Mouse (Mus musculus) liver, adult 2 months (tissue): ENCODE measurements around the gene Fgfr2. TPM values are rescaled to one million over a fixed set of nuclear protein-coding genes. Genes with fewer than 3 reads are reported as not detected.

Experiments used
- DNase-seq: peaks from one replicate; pipeline ENCODE4 v3.0.0-alpha.2; 2011; ENCODE audit warnings: low read depth, low spot score; ENCODE audit errors: extremely low read depth
- H3K27ac ChIP-seq: fragments of 200-500 bp; replicated peaks from 2 replicates; pipeline ENCODE4 v1.5.1; 2012; ENCODE audit warnings: low read depth, mild to moderate bottlenecking, control low read depth, inconsistent platforms, low read length; ENCODE audit not compliant: insufficient read depth
- H3K27me3 ChIP-seq: fragments of 200-500 bp; 2 replicates; pipeline ENCODE4 v1.6.1; 2012; ENCODE audit warnings: mild to moderate bottlenecking, moderate library complexity, low read length, inconsistent platforms; ENCODE audit not compliant: control insufficient read depth, insufficient read depth
- H3K36me3 ChIP-seq: fragments of 200-500 bp; 2 replicates; pipeline ENCODE4 v1.6.1; 2012; ENCODE audit warnings: low read length, inconsistent platforms; ENCODE audit not compliant: control insufficient read depth, insufficient read depth
- H3K4me1 ChIP-seq: fragments of 200-500 bp; 2 replicates; pipeline ENCODE4 v1.6.1; 2011; ENCODE audit warnings: low read length; ENCODE audit not compliant: control insufficient read depth, insufficient read depth
- H3K4me3 ChIP-seq: fragments of 200-500 bp; 2 replicates; pipeline ENCODE4 v1.5.1; 2011; ENCODE audit warnings: low read depth, mild to moderate bottlenecking, control low read depth, low read length, moderate library complexity; ENCODE audit not compliant: insufficient read depth
- H3K79me2 ChIP-seq: fragments of 200-500 bp; 2 replicates; pipeline ENCODE4 v1.6.1; 2012; ENCODE audit warnings: inconsistent platforms, mild to moderate bottlenecking, low read length, moderate library complexity; ENCODE audit not compliant: control insufficient read depth, insufficient read depth
- H3K9ac ChIP-seq: fragments of 200-500 bp; 2 replicates; pipeline ENCODE4 v1.6.1; 2012; ENCODE audit warnings: low read depth, mild to moderate bottlenecking, control low read depth, inconsistent platforms, low read length
- CTCF ChIP-seq: fragments of 200-500 bp; IDR thresholded peaks from 2 replicates; pipeline ENCODE4 v1.5.1; 2011; ENCODE audit warnings: low read depth, low read length, control low read depth
- POLR2A ChIP-seq: fragments of 200-500 bp; IDR thresholded peaks from 2 replicates; pipeline ENCODE4 v1.6.1; 2011; ENCODE audit warnings: low read length, control low read depth; ENCODE audit not compliant: insufficient read depth; ENCODE audit errors: extremely low read depth
- WGBS: fragments of 180-500 bp; shearing (Covaris S2); methylation state at CpG from one replicate; pipeline ENCODE4 v1.1.7; 2018; 5-methylcytosine and 5-hydroxymethylcytosine counted together
- polyA plus RNA-seq: library from polyadenylated mRNA; depleted of rRNA; stranded (reverse); fragments of >200 nt; gene quantifications from 2 replicates; pipeline ENCODE4 v1.2.3, GENCODE M21; 2012
- total RNA-seq: library from RNA; depleted of rRNA; stranded (reverse); fragments of >200 nt; gene quantifications from 2 replicates; pipeline ENCODE4 v1.2.3, GENCODE M21; 2014

Gene Fgfr2
- total and polyA plus RNA-seq, 2 experiments: 16.7 to 35.2 TPM

DNA sequence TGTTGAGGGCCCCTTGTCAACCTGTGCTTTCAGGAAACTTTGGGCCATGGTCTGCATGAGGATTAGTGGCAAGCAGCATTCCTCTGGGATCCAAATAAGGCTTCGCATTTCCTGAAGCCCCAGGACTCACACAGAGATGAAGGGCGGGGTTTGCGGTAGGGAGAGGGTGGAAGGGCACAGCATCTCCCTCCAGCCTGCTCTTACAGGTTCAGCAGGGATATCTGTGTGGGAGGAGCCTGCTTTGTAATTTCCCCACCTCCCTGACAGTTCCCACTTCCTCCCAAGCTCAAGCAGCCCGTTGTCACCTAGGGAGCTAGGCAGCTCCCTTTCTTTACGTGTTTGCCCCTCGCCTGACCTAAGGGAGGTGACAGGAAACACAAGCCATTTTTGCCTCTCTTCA, 1134.1 kb downstream of the Fgfr2 start:
- no peak overlapping the region for H3K9ac ChIP-seq
- no peaks in the 10 kb centered on the region for H3K79me2 ChIP-seq
- no peaks in the 10 kb centered on the region for H3K4me1 ChIP-seq
- DNase-seq: no peak
- H3K4me3 ChIP-seq: no peak overlapping the region
- no peak for TF ChIP-seq CTCF
- TF ChIP-seq POLR2A: no peak
- H3K27me3 ChIP-seq: no peaks in the 10 kb centered on the region
- WGBS: 31% methylated on average over 6 of the region's 6 CpGs
- no peak overlapping the region for H3K27ac ChIP-seq
- H3K36me3 ChIP-seq: no peaks in the 10 kb centered on the region

DNA sequence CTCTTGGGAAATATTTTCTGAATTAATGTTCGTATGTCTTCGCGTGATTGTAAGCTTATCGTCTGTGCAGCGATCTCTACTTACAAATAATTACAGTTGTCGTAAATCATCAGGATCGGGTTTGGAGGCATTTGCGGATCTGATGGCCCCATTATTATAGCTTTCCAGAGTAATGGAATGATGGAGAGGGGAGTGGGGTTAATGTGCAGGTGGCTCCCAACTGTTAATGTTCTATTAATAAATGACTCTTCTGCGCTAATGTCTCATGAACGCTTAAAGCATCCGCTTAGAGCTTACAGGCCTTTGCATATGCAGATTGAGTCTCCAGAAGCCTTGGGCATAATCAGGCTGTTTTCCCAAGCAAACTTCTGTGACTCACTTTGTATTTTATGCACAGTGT, 1144.5 kb downstream of the Fgfr2 start:
- DNase-seq: no peak
- 88% methylated on average over 11 of the region's 11 CpGs for WGBS
- no peaks in the 10 kb centered on the region for H3K27me3 ChIP-seq

GRCm38 (mm10) chr7:131975867-131976266, 1147.3 kb downstream of the Fgfr2 start:
- no peaks in the 10 kb centered on the region for H3K79me2 ChIP-seq
- no peaks in the 10 kb centered on the region for H3K36me3 ChIP-seq
- 72% methylated on average over 6 of the region's 6 CpGs for WGBS
- no peaks in the 10 kb centered on the region for H3K27me3 ChIP-seq
- H3K9ac ChIP-seq: no peak overlapping the region
- no peak for TF ChIP-seq CTCF
- TF ChIP-seq POLR2A: no peak
- H3K27ac ChIP-seq: no peak overlapping the region
- DNase-seq: no peak
- no peak overlapping the region for H3K4me3 ChIP-seq
- H3K4me1 ChIP-seq: no peaks in the 10 kb centered on the region

More for the DNA sequence above, 1144.5 kb downstream of the Fgfr2 start:
- Histone ChIP-seq H3K4me1 (no peaks in the 10 kb centered on the region), H3K27ac (no peak overlapping the region), H3K36me3 (no peaks in the 10 kb centered on the region), H3K9ac (no peak overlapping the region), H3K79me2 (no peaks in the 10 kb centered on the region), H3K4me3 (no peak overlapping the region)
- TF ChIP-seq CTCF (no peak), POLR2A (no peak)

GRCm38 (mm10) chr7:131970255-131970654, 1152.9 kb downstream of the Fgfr2 start:
- no peak for TF ChIP-seq POLR2A
- TF ChIP-seq CTCF: no peak

GRCm38 (mm10) chr7:131966916-131967494, 1156.1 kb downstream of the Fgfr2 start:
- H3K27ac ChIP-seq: no peak overlapping the region
- H3K27me3 ChIP-seq: peaks cover 10% of the 10 kb centered on the region
- no peaks in the 10 kb centered on the region for H3K36me3 ChIP-seq
- H3K4me3 ChIP-seq: no peak overlapping the region
- no peak for DNase-seq
- TF ChIP-seq POLR2A: no peak
- no peak for TF ChIP-seq CTCF
- no peak overlapping the region for H3K9ac ChIP-seq
- no peaks in the 10 kb centered on the region for H3K79me2 ChIP-seq
- H3K4me1 ChIP-seq: no peaks in the 10 kb centered on the region
- WGBS: 9% methylated on average over 57 of the region's 57 CpGs

More at GRCm38 (mm10) chr7:131970255-131970654, 1152.9 kb downstream of the Fgfr2 start:
- DNase-seq: no peak
- no peak overlapping the region for H3K27ac ChIP-seq
- no peak overlapping the region for H3K9ac ChIP-seq
- no peaks in the 10 kb centered on the region for H3K79me2 ChIP-seq
- H3K27me3 ChIP-seq: peaks cover 10% of the 10 kb centered on the region
- H3K4me1 ChIP-seq: no peaks in the 10 kb centered on the region
- 41% methylated on average over 3 of the region's 3 CpGs for WGBS
- no peak overlapping the region for H3K4me3 ChIP-seq
- no peaks in the 10 kb centered on the region for H3K36me3 ChIP-seq

GRCm38 (mm10) chr7:131966023-131966915, 1156.9 kb downstream of the Fgfr2 start, which contains the start of gene Gpr26:
Gene Gpr26, plus strand, starts transcription at chr7:131966460.
- no peak within 1 kb of the TSS for H3K4me3 ChIP-seq
- WGBS: 5% methylated on average over 29 of the region's 32 CpGs
- no peak within 1 kb of the TSS for H3K27ac ChIP-seq
- H3K27me3 ChIP-seq: peaks cover 10% of the 10 kb centered on the region
- H3K36me3 ChIP-seq: no peaks in the 10 kb centered on the region
- no peaks in the 10 kb centered on the region for H3K4me1 ChIP-seq
- H3K79me2 ChIP-seq: no peaks in the 10 kb centered on the region
- no peak for DNase-seq
- H3K9ac ChIP-seq: no peak within 1 kb of the TSS
- TF ChIP-seq POLR2A: no peak
- no peak for TF ChIP-seq CTCF
